Mouse (Mus musculus): ENCODE data around the gene Xrcc2. TPM values are rescaled to one million over a fixed set of nuclear protein-coding genes. Genes with fewer than 3 reads are reported as not detected.
"Not testable (repeated sequence)": the region's sequence is repeated elsewhere in the genome, so short reads cannot be mapped to it uniquely, and the experiment has no call there.

Gene Xrcc2
- polyA plus RNA-seq, 2 experiments: 3.1 to 11.7 TPM

GRCm38 (mm10) chr5:25724134-25724675, 18.6 kb upstream of the Xrcc2 start:
- 36% methylated on average over 1 of the region's 1 CpGs for whole genome bisulfite sequencing
- no peak for ATAC-seq (ENCODE audit: low FRiP score, low read depth)

GRCm38 (mm10) chr5:25723016-25723415, 17.4 kb upstream of the Xrcc2 start:
- Histone ChIP-seq H3K4me1 (ENCODE audit: control insufficient read depth, insufficient read depth, low read length) (no peaks in the 10 kb centered on the region), H3K9me3 (ENCODE audit: control insufficient read depth, low read length) (no peaks in the 10 kb centered on the region), H3K9ac (ENCODE audit: low read depth, low read length, severe bottlenecking) (no peak overlapping the region), H3K4me3 (replicated peaks; ENCODE audit: low read length) (no peak overlapping the region), H3K36me3 (ENCODE audit: control insufficient read depth, insufficient read depth, low read length) (no peaks in the 10 kb centered on the region), H3K27ac (replicated peaks; ENCODE audit: low read depth, low read length) (no peak overlapping the region), H3K27me3 (ENCODE audit: control insufficient read depth, insufficient read depth, low read length) (no peaks in the 10 kb centered on the region), H3K4me2 (replicated peaks; ENCODE audit: low read depth, low read length, severe bottlenecking) (no peak overlapping the region)
- ATAC-seq (ENCODE audit: low FRiP score, low read depth) (no peak), DNase-seq (ENCODE audit: low spot score) (no peak)
- TF ChIP-seq POLR2A (IDR thresholded peaks at IDR 0.05; ENCODE audit: borderline replicate concordance, extremely low read depth, insufficient read depth, insufficient read length): no peak
- 79% methylated on average over 2 of the region's 2 CpGs for WGBS

More at GRCm38 (mm10) chr5:25724134-25724675, 18.6 kb upstream of the Xrcc2 start:
- no peak for TF ChIP-seq POLR2A (IDR thresholded peaks at IDR 0.05; ENCODE audit: borderline replicate concordance, extremely low read depth, insufficient read depth, insufficient read length)
- Histone ChIP-seq H3K27me3 (ENCODE audit: control insufficient read depth, insufficient read depth, low read length) (no peaks in the 10 kb centered on the region), H3K4me3 (replicated peaks; ENCODE audit: low read length) (no peak overlapping the region), H3K27ac (replicated peaks; ENCODE audit: low read depth, low read length) (no peak overlapping the region), H3K4me1 (ENCODE audit: control insufficient read depth, insufficient read depth, low read length) (no peaks in the 10 kb centered on the region), H3K9me3 (ENCODE audit: control insufficient read depth, low read length) (no peaks in the 10 kb centered on the region), H3K9ac (ENCODE audit: low read depth, low read length, severe bottlenecking) (no peak overlapping the region), H3K36me3 (ENCODE audit: control insufficient read depth, insufficient read depth, low read length) (no peaks in the 10 kb centered on the region), H3K4me2 (replicated peaks; ENCODE audit: low read depth, low read length, severe bottlenecking) (no peak overlapping the region)
- DNase-seq (ENCODE audit: low spot score): no peak

GRCm38 (mm10) chr5:25719390-25719789, 13.8 kb upstream of the Xrcc2 start:
- H3K9me3 ChIP-seq (ENCODE audit: control insufficient read depth, low read length): no peaks in the 10 kb centered on the region
- 85% methylated on average over 4 of the region's 4 CpGs for WGBS
- TF ChIP-seq POLR2A (IDR thresholded peaks at IDR 0.05; ENCODE audit: borderline replicate concordance, extremely low read depth, insufficient read depth, insufficient read length): no peak
- no peaks in the 10 kb centered on the region for H3K4me1 ChIP-seq (ENCODE audit: control insufficient read depth, insufficient read depth, low read length)
- H3K4me2 ChIP-seq (replicated peaks; ENCODE audit: low read depth, low read length, severe bottlenecking): no peak overlapping the region
- H3K4me3 ChIP-seq (replicated peaks; ENCODE audit: low read length): no peak overlapping the region
- DNase-seq (ENCODE audit: low spot score): no peak
- ATAC-seq (ENCODE audit: low FRiP score, low read depth): no peak
- no peak overlapping the region for H3K27ac ChIP-seq (replicated peaks; ENCODE audit: low read depth, low read length)
- H3K27me3 ChIP-seq (ENCODE audit: control insufficient read depth, insufficient read depth, low read length): no peaks in the 10 kb centered on the region
- no peaks in the 10 kb centered on the region for H3K36me3 ChIP-seq (ENCODE audit: control insufficient read depth, insufficient read depth, low read length)
- no peak overlapping the region for H3K9ac ChIP-seq (ENCODE audit: low read depth, low read length, severe bottlenecking)

GRCm38 (mm10) chr5:25713001-25713706, 7.5 kb upstream of the Xrcc2 start:
- not testable (repeated sequence) for DNase-seq (ENCODE audit: low spot score); H3K9me3 ChIP-seq (ENCODE audit: control insufficient read depth, low read length); H3K4me3 ChIP-seq (replicated peaks; ENCODE audit: low read length); H3K9ac ChIP-seq (ENCODE audit: low read depth, low read length, severe bottlenecking); H3K27me3 ChIP-seq (ENCODE audit: control insufficient read depth, insufficient read depth, low read length); ATAC-seq (ENCODE audit: low FRiP score, low read depth); H3K4me1 ChIP-seq (ENCODE audit: control insufficient read depth, insufficient read depth, low read length); H3K36me3 ChIP-seq (ENCODE audit: control insufficient read depth, insufficient read depth, low read length); H3K27ac ChIP-seq (replicated peaks; ENCODE audit: low read depth, low read length); H3K4me2 ChIP-seq (replicated peaks; ENCODE audit: low read depth, low read length, severe bottlenecking)
- 96% methylated on average over 4 of the region's 4 CpGs for WGBS

- Histone ChIP-seq H3K36me3 (ENCODE audit: control insufficient read depth, insufficient read depth, low read length) (peaks cover 9% of the 10 kb centered on the region; the same call in 1 of the 2 replicates), H3K9ac (ENCODE audit: low read depth, low read length, severe bottlenecking) (peak overlapping the region; percentile 82), H3K27me3 (ENCODE audit: control insufficient read depth, insufficient read depth, low read length) (no peaks in the 10 kb centered on the region), H3K4me1 (ENCODE audit: control insufficient read depth, insufficient read depth, low read length) (0 out of 2 replicates have a peak, but pooled peaks cover 12% of the 10 kb centered on the region), H3K4me3 (replicated peaks; ENCODE audit: low read length) (peak overlapping the region; percentile 82), H3K27ac (replicated peaks; ENCODE audit: low read depth, low read length) (peak overlapping the region; percentile 75), H3K9me3 (ENCODE audit: control insufficient read depth, low read length) (no peaks in the 10 kb centered on the region), H3K4me2 (replicated peaks; ENCODE audit: low read depth, low read length, severe bottlenecking) (peak overlapping the region; percentile 75)
- TF ChIP-seq POLR2A (IDR thresholded peaks at IDR 0.05; ENCODE audit: borderline replicate concordance, extremely low read depth, insufficient read depth, insufficient read length): no peak
- WGBS: 18% methylated on average over 19 of the region's 19 CpGs
- DNase-seq (ENCODE audit: low spot score): no peak
- no peak for ATAC-seq (ENCODE audit: low FRiP score, low read depth)
These were observed 691 bp downstream of the Xrcc2 start for GRCm38 (mm10) chr5:25704702-25705566.

All from limb, embryonic 14.5 days (tissue).